Mouse (Mus musculus) myocyte (in vitro differentiated cells): ENCODE data around the gene Cblb.

Experiments used
- CEBPB ChIP-seq: IDR thresholded peaks from 2 replicates; pipeline ENCODE4 v1.6.1; 2011; ENCODE audit warnings: mild to moderate bottlenecking, moderate library complexity; ENCODE audit not compliant: poor library complexity, insufficient read depth, severe bottlenecking
- MYOD1 ChIP-seq, 3 experiments: IDR thresholded peaks; one replicate each; pipeline ENCODE4 v1.6.1; 2011; ENCODE audit warnings: control low read depth in 2 of 3, low read depth in 2 of 3, mild to moderate bottlenecking in 2 of 3, moderate library complexity in 1 of 3; ENCODE audit not compliant: insufficient read length in 2 of 3, control insufficient read depth in 1 of 3
- MYOG ChIP-seq, 3 experiments: IDR thresholded peaks; one replicate each; pipeline ENCODE4 v1.6.1; 2011; ENCODE audit warnings: control low read depth in 2 of 3, low read depth in 2 of 3, mild to moderate bottlenecking in 2 of 3; ENCODE audit not compliant: insufficient read length in 2 of 3, control insufficient read depth in 1 of 3, insufficient read depth in 1 of 3
- POLR2A ChIP-seq: IDR thresholded peaks from one replicate; pipeline ENCODE4 v1.6.1; 2011; ENCODE audit warnings: low read depth, mild to moderate bottlenecking, control low read depth, moderate library complexity; ENCODE audit not compliant: insufficient read length
- TCF12 ChIP-seq: IDR thresholded peaks from one replicate; pipeline ENCODE4 v1.6.1; 2011; ENCODE audit warnings: mild to moderate bottlenecking, control low read depth; ENCODE audit not compliant: poor library complexity, insufficient read depth, severe bottlenecking

DNA sequence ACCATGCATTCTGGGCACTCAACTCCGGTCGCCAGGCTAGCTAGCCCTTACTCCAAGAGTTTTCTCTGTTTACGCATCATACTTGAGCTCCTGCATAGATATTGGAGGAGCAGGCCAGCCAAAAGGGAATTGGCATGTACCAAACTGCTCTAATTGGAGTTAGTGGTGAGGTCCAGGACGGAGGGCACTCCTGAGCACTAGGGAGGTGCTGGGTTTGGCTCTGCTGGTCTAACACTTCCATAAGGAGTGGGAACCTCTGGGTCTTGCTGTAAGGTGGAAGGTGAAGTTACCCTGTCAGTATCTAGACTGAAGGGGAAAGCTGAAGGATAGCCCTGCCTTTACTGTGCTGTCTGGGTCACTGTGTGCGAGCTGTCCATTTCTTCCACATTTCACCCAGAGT lies 39.1 kb downstream of the Cblb start:
- TF ChIP-seq TCF12 = no peak
- no peak for TF ChIP-seq MYOD1 (IDR thresholded peaks at IDR 0.05; ENCODE audit: control insufficient read depth in 1 of 3, insufficient read length in 2 of 3, low read depth in 2 of 3)
- no peak for TF ChIP-seq POLR2A
- TF ChIP-seq CEBPB = no peak
- no peak for TF ChIP-seq MYOG (IDR thresholded peaks at IDR 0.05; ENCODE audit: control insufficient read depth in 1 of 3, insufficient read depth in 1 of 3, insufficient read length in 2 of 3, low read depth in 2 of 3)
